Mouse (Mus musculus) hindbrain, embryonic 16.5 days (tissue): ENCODE results near the gene Fut11. TPM values are rescaled to one million over a fixed set of nuclear protein-coding genes. Genes with fewer than 3 reads are reported as not detected.

ENCODE experiments used
- ATAC-seq: fragments of 200-750 bp; cut with Nextera tagmentation; 2 replicates; pipeline ENCODE4 v1.8.0; 2017; ENCODE audit warnings: moderate TSS enrichment, moderate library complexity
- H3K27ac ChIP-seq: fragments of 300-500 bp; sonication (generic); 2 replicates; pipeline ENCODE4 v1.5.1; 2014; ENCODE audit warnings: low read depth, mild to moderate bottlenecking, control low read depth, low read length, moderate library complexity
- H3K27me3 ChIP-seq: fragments of 300-500 bp; sonication (generic); replicated peaks from 2 replicates; pipeline ENCODE4 v1.6.1; 2014; ENCODE audit warnings: low read length; ENCODE audit not compliant: control insufficient read depth, insufficient read depth
- H3K36me3 ChIP-seq: fragments of 300-500 bp; sonication (generic); 2 replicates; pipeline ENCODE4 v1.6.1; 2014; ENCODE audit warnings: mild to moderate bottlenecking, low read length, moderate library complexity, mixed read lengths; ENCODE audit not compliant: control insufficient read depth, insufficient read depth
- H3K4me1 ChIP-seq: fragments of 300-500 bp; sonication (generic); 2 replicates; pipeline ENCODE4 v1.6.1; 2014; ENCODE audit warnings: low read depth, low read length; ENCODE audit not compliant: control insufficient read depth, insufficient read depth
- H3K4me2 ChIP-seq: fragments of 300-500 bp; sonication (generic); 2 replicates; pipeline ENCODE4 v1.6.1; 2014; ENCODE audit warnings: mild to moderate bottlenecking, low read length, control low read depth, moderate library complexity
- H3K4me3 ChIP-seq: fragments of 300-500 bp; sonication (generic); 2 replicates; pipeline ENCODE4 v1.5.1; 2014; ENCODE audit warnings: mild to moderate bottlenecking, low read length, control low read depth, moderate library complexity
- H3K9ac ChIP-seq: fragments of 300-500 bp; sonication (generic); 2 replicates; pipeline ENCODE4 v1.6.1; 2014; ENCODE audit warnings: low read depth, mild to moderate bottlenecking, control low read depth, low read length, moderate library complexity
- H3K9me3 ChIP-seq: fragments of 300-500 bp; sonication (generic); 2 replicates; pipeline ENCODE4 v1.6.1; 2014; ENCODE audit warnings: mild to moderate bottlenecking, low read length, moderate library complexity; ENCODE audit not compliant: control insufficient read depth
- WGBS: fragments of 180-500 bp; shearing (Covaris S2); extraction: QIAGEN DNeasy Blood & Tissue Kit; methylation state at CpG from one replicate; pipeline ENCODE4 v1.1.7; 2014; 5-methylcytosine and 5-hydroxymethylcytosine counted together
- polyA plus RNA-seq: library from polyadenylated mRNA; unstranded; fragments of >200 nt; fragmentation: Nextera tagmentation; extraction: Ambion mirVana; gene quantifications from 2 replicates; pipeline ENCODE4 v1.2.1, GENCODE M21; 2015

Gene Fut11
- polyA plus RNA-seq, 1 experiment from 2014 or later: 30.1 TPM

DNA sequence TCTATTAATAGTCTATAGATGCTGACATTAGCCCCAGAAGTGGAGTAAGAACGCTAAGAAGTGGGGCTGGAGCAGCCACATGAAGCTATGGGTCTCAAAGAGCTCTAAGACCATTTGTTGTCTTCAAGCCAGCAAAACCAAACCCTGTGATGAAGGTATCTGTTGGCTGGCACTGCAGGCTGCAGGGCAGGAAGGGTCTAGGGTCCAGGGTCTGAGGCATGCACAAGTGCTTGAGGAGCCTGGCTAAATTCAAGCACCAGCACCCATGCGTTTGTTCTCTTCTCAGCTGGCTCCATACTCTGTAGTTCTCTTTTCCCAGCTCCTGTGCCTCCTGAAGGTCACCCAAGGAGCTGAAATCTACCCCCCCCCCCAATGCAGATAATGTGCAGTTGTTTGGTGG, 40.3 kb downstream of the Fut11 start:
- H3K36me3 ChIP-seq: peaks cover 12% of the 10 kb centered on the region
- ATAC-seq: no peak
- 68% methylated on average over 2 of the region's 2 CpGs for WGBS
- no peak overlapping the region for H3K9ac ChIP-seq
- peaks cover 12% of the 10 kb centered on the region for H3K4me1 ChIP-seq
- H3K4me3 ChIP-seq: no peak overlapping the region
- no peak overlapping the region; the same call in 1 of the 2 replicates for H3K27ac ChIP-seq
- no peak overlapping the region; the same call in 1 of the 2 replicates for H3K4me2 ChIP-seq
- H3K9me3 ChIP-seq: no peaks in the 10 kb centered on the region
- H3K27me3 ChIP-seq: no peaks in the 10 kb centered on the region

DNA sequence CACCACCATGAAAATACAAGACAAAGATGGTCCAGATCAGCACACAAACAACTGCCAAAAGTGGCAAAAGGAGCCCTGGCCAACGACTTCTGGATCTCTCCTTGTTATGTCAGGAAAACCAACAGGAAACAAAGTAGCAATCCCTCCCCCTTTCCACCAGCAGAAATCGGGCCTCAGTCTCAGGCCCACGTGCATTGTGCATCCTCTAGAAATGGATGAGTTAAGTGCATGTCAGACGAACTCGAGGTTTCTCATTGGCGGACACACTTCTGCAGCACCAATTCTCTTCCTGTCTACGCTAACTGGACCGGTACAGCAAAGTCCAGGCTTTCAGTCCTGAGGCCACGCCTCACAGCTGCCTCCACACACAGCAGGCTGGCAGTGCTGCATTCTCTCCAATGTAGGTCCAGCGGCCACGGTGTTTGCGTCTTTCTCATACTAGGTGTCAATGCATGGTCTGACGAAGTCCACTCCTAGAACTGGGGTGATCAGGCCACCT, 41.2 kb downstream of the Fut11 start:
- no peak for ATAC-seq
- no peaks in the 10 kb centered on the region for H3K27me3 ChIP-seq
- H3K27ac ChIP-seq: no peak overlapping the region
- H3K36me3 ChIP-seq: peaks cover 12% of the 10 kb centered on the region
- no peak overlapping the region for H3K4me3 ChIP-seq
- H3K4me2 ChIP-seq: no peak overlapping the region
- 85% methylated on average over 13 of the region's 13 CpGs for WGBS
- H3K4me1 ChIP-seq: peaks cover 12% of the 10 kb centered on the region
- H3K9ac ChIP-seq: no peak overlapping the region
- H3K9me3 ChIP-seq: no peaks in the 10 kb centered on the region

DNA sequence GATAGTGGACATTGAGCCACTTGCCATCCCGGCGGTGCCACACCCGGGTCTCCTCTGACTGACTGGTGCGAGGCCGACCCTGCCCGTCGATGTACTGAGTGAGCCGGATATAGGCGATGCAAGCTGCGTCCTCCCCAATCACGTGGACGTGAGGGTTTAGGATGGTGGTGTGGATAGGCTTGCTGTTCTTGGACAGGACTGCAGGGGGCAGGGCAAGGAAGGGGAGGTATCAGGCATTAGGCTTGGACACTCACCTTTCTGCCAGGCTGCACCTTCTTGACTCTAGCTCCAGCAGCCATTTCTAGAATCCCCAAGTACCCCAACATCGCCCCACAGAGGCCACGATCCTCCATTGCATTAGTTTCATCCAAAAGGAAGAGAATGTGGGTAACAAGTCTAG, 42.5 kb downstream of the Fut11 start:
- Histone ChIP-seq H3K9me3 (no peaks in the 10 kb centered on the region), H3K27ac (no peak overlapping the region), H3K4me1 (peaks cover 12% of the 10 kb centered on the region), H3K27me3 (no peaks in the 10 kb centered on the region), H3K4me3 (no peak overlapping the region), H3K4me2 (no peak overlapping the region), H3K9ac (no peak overlapping the region), H3K36me3 (peaks cover 18% of the 10 kb centered on the region)
- 45% methylated on average over 14 of the region's 14 CpGs for WGBS
- ATAC-seq: no peak

DNA sequence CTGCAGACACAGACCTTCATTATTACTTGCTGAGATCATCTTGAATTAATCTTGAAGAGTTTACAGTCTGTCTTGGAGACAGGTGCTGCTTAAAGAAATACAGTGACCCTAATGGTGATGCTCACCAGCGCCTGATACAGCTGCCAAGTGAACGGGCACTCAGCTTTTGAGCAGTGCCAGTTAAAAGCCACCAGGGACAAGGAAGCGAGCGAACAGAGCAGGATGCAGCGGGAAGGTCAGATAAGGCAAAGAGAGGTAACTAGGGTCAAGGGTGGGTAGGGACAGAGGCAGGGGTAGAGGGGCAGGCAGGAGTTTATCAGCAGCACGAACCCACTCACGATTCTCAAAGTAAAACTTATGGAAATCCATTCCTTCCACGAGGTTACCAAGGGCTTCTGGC, 43.7 kb downstream of the Fut11 start:
- Histone ChIP-seq H3K9ac (no peak overlapping the region), H3K36me3 (peaks cover 21% of the 10 kb centered on the region), H3K9me3 (no peaks in the 10 kb centered on the region), H3K27ac (no peak overlapping the region), H3K4me2 (no peak overlapping the region), H3K27me3 (no peaks in the 10 kb centered on the region), H3K4me3 (no peak overlapping the region), H3K4me1 (peaks cover 6% of the 10 kb centered on the region)
- no peak for ATAC-seq
- WGBS: 92% methylated on average over 8 of the region's 8 CpGs

DNA sequence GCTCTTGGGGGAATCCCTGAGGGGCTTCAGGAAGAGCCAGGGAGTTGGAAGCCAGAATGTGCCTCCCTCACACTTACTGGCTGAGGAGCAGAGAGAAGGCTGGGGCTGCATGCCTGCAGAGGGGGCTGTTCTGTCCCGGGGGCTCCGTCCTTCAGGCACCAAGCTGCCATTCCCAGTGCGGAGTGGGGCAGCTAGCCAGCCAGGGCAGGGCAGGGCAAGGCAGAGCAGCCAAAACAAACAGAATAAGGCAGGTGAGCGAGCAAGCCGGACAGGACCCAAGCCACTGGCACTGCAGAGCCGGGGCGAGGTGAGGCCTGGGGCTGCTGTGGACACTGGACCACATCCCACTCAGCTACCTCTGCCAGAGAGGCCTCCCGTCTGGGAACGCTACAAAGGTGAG, 46.5 kb downstream of the Fut11 start:
- 91% methylated on average over 9 of the region's 9 CpGs for WGBS

DNA sequence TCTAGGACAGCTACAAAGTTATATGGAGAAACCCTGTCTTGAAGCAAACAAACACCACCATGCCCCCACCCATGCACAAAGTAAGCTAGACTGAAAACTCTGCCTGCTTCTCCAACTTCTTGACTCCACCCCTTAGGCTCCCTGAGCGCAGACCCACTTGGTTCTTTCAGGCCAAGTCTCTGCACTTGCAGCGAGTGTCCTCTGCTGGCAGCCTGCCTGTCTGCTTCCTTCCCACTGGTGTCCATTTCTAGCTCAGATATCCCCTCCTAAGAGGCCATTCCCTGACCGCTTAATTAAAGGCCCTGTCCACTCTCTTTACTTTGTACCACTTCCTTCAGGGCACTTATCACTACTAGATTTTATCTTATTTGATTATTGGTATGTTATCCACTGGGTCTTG, 48.8 kb downstream of the Fut11 start:
- 86% methylated on average over 3 of the region's 3 CpGs for WGBS
- no peak overlapping the region for H3K4me3 ChIP-seq
- H3K9me3 ChIP-seq: no peaks in the 10 kb centered on the region
- no peaks in the 10 kb centered on the region for H3K27me3 ChIP-seq
- no peak overlapping the region for H3K9ac ChIP-seq
- no peak overlapping the region for H3K4me2 ChIP-seq
- no peak overlapping the region for H3K27ac ChIP-seq
- no peak for ATAC-seq
- H3K36me3 ChIP-seq: peaks cover 23% of the 10 kb centered on the region
- no peaks in the 10 kb centered on the region for H3K4me1 ChIP-seq

More for the DNA sequence above, 46.5 kb downstream of the Fut11 start:
- Histone ChIP-seq H3K9ac (no peak overlapping the region; the same call in 1 of the 2 replicates), H3K4me2 (no peak overlapping the region), H3K27me3 (no peaks in the 10 kb centered on the region), H3K4me3 (no peak overlapping the region), H3K4me1 (no peaks in the 10 kb centered on the region), H3K9me3 (no peaks in the 10 kb centered on the region), H3K36me3 (peaks cover 28% of the 10 kb centered on the region), H3K27ac (no peak overlapping the region)
- no peak for ATAC-seq

DNA sequence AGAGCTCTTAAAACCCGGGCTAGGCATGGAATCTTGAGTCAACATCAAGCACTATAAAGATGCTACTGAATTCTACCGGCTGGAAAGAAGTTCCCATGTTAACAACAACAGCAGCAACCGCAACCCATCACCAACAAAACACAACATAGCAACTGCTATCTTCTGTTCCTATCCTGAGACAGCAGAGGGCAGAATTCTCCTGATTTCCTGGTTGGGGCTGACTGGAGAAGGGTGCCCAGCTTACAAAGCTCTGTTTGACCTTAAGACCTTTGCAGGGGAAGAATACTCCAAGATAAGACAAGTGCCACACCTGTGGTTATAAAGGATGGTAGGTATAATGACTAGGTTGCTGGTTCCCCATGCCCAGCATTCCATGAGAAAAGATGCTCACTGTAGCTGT, 52.2 kb downstream of the Fut11 start:
- no peaks in the 10 kb centered on the region for H3K27me3 ChIP-seq
- H3K27ac ChIP-seq: no peak overlapping the region
- no peaks in the 10 kb centered on the region for H3K9me3 ChIP-seq
- H3K4me3 ChIP-seq: no peak overlapping the region
- H3K4me1 ChIP-seq: no peaks in the 10 kb centered on the region
- peaks cover 14% of the 10 kb centered on the region for H3K36me3 ChIP-seq
- no peak overlapping the region for H3K4me2 ChIP-seq
- no peak for ATAC-seq
- WGBS: 94% methylated on average over 3 of the region's 3 CpGs
- no peak overlapping the region for H3K9ac ChIP-seq

DNA sequence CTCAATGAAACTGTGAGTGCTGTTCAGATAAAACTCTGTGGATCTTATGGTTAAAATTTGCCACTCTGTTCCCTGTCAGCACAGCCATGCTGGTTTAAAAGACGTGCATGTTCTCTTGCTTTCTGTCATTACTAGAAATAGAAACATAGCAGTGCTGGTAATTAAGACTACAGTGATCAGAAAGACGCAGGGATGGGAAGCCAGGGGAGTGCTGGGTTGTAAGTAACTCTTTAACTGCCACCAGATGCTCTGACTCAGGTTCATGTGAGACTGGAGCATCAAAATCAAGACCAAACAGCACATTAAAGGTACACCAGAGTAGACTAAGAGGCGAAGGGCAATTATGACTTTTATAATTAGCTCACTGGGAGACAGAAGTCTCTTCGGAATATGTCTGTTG, 53.6 kb downstream of the Fut11 start:
- no peak overlapping the region for H3K27ac ChIP-seq
- no peaks in the 10 kb centered on the region for H3K9me3 ChIP-seq
- 0 out of 2 replicates have a peak, but pooled peaks have one; percentile 46 for ATAC-seq
- 72% methylated on average over 4 of the region's 4 CpGs for WGBS
- no peaks in the 10 kb centered on the region for H3K27me3 ChIP-seq
- no peak overlapping the region for H3K4me3 ChIP-seq
- peaks cover 10% of the 10 kb centered on the region; the same call in 1 of the 2 replicates for H3K36me3 ChIP-seq
- H3K9ac ChIP-seq: no peak overlapping the region
- no peaks in the 10 kb centered on the region for H3K4me1 ChIP-seq
- H3K4me2 ChIP-seq: no peak overlapping the region

DNA sequence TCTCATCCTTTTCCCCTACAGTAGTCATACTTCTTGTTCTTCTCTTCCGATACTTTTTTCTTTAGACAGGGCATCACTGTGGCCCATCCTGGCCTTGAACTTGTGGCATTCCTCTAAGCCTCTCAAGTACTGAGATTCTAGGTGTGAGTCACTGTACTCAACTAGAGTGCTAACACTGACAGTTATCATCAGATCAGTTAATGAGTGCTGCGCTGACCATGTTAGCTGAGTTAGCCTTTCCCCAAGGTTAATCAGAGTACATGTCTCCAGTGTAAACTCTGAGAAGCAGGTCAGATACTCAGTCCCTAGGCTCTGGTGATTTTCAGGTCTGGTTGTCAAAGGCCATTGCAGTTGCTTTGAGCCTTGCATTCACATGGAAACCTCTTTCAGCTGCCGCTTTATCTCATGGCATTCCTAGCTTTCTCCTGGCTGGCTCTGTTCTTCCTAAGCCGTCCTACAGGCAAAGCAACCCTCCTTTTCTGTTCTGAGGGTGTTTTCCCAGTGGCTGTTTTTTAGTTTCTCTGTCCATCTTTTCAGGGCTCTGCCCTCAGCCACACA, 54.8 kb downstream of the Fut11 start:
- ATAC-seq: no peak
- Histone ChIP-seq H3K4me3 (no peak overlapping the region), H3K36me3 (peaks cover 3% of the 10 kb centered on the region; the same call in 1 of the 2 replicates), H3K27ac (no peak overlapping the region), H3K9ac (no peak overlapping the region), H3K4me2 (no peak overlapping the region), H3K4me1 (no peaks in the 10 kb centered on the region), H3K9me3 (no peaks in the 10 kb centered on the region), H3K27me3 (no peaks in the 10 kb centered on the region)
- 83% methylated on average over 4 of the region's 4 CpGs for WGBS
